1 mouse cellular context compared by ENCODE assay signal in the genomic region with DNA sequence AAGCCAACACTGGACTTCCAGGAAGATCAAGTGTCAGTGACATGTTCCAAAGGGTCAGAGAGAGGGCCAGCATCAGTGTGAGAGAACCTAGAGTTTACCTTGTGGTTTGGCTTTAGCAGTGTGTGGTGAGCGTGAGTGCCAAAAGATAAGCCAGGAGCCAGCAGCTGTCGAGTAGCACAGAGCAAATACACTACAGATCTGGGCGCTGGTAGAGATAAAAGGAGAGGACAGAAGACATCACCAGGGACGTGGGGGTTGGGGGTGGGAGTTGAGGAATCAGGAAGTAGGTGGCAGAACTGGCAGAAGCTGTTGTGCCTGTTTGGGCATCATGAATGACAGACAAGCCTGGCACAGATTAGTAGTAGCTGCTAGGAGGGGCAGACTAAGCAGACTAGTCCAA.
A peak's percentile ranks its signal among the peaks of the same experiment; 100 is the strongest.
TF ChIP-seq lines count a peak whose summit lies in the region.

No protein-coding gene starts in this region.

TF ChIP-seq in MEL, 35 proteins besides CTCF, POLR2A, EP300 and RAD21 (continued from another document):
- TF ChIP-seq ELF1 (IDR thresholded peaks at IDR 0.05; ENCODE audit: low read depth, low read length) (peak; percentile 92), MAX (IDR thresholded peaks at IDR 0.05; ENCODE audit: low read length) (peak; percentile 54; the same call in 1 of the 2 replicates), TAL1 (IDR thresholded peaks at IDR 0.05; ENCODE audit: low read length) (peak; percentile 86), TCF12 (IDR thresholded peaks at IDR 0.05; ENCODE audit: low read depth, low read length) (peak; percentile 96), ZNF384 (IDR thresholded peaks at IDR 0.05; ENCODE audit: low read depth, low read length) (0 out of 2 replicates have a peak, but pooled peaks have one; percentile 11), RCOR1 (IDR thresholded peaks at IDR 0.05; ENCODE audit: low read depth, low read length) (peak; percentile 89), MEF2A (IDR thresholded peaks at IDR 0.05; ENCODE audit: extremely low read depth, insufficient replicate concordance, low read depth, low read length, poor library complexity, severe bottlenecking) (0 out of 2 replicates have a peak, but pooled peaks have one; percentile 26), MXI1 (IDR thresholded peaks at IDR 0.05; ENCODE audit: low read depth, low read length) (peak; percentile 75), ZC3H11A (IDR thresholded peaks at IDR 0.05; ENCODE audit: low read depth, low read length) (peak; percentile 23; the same call in 1 of the 2 replicates), BHLHE40 (IDR thresholded peaks at IDR 0.05; ENCODE audit: borderline replicate concordance, low read depth, low read length) (peak; percentile 81), TBP (IDR thresholded peaks at IDR 0.05; ENCODE audit: low read depth, low read length) (no peak)
